Mouse (Mus musculus): ENCODE data around the gene Tra2a. TPM values are rescaled to one million over a fixed set of nuclear protein-coding genes. Genes with fewer than 3 reads are reported as not detected.
"Not testable (repeated sequence)": the region's sequence is repeated elsewhere in the genome, so short reads cannot be mapped to it uniquely, and the experiment has no call there.

The Tra2a gene
- total and polyA plus RNA-seq, 3 experiments: 55.4 to 120 (median 103) TPM

- TF ChIP-seq CTCF (conservative IDR thresholded peaks at IDR 0.05 in 1 of 2, IDR thresholded peaks at IDR 0.05 in 1 of 2; ENCODE audit: low read depth in 2 of 2, low read length in 2 of 2): peak; percentile 93 to 94
- no peak for TF ChIP-seq UBTF (IDR thresholded peaks at IDR 0.05; ENCODE audit: low read depth, low read length)
- no peak for TF ChIP-seq ELF1 (IDR thresholded peaks at IDR 0.05; ENCODE audit: low read depth, low read length)
- TF ChIP-seq ZNF384 (IDR thresholded peaks at IDR 0.05; ENCODE audit: low read depth, low read length): peak; percentile 29; the same call in 1 of the 2 replicates
Measured at GRCm38 (mm10) chr6:49269200-49269599, 5.4 kb upstream of the Tra2a start (continued).

GRCm38 (mm10) chr6:49267686-49268085 is 3.9 kb upstream of the Tra2a start:
- TF ChIP-seq ZKSCAN1 (IDR thresholded peaks at IDR 0.05; ENCODE audit: borderline replicate concordance, low read depth, low read length) (no peak), POLR2AphosphoS2 (IDR thresholded peaks at IDR 0.05; ENCODE audit: low read depth, low read length) (no peak), USF1 (IDR thresholded peaks at IDR 0.05; ENCODE audit: low read depth, low read length) (no peak)
- DNase-seq (ENCODE audit: extremely low read depth): no peak
- H3K4me2 ChIP-seq (ENCODE audit: insufficient read depth, low read depth, poor library complexity, severe bottlenecking): no peak overlapping the region
- dilution Hi-C loops (cut with MboI; ENCODE audit: extremely low pct_ligation_motif_present, extremely low pct_unique_long_range_greater_than_20kb, low sequenced_read_pairs): no loop called here
- H3K79me2 ChIP-seq (replicated peaks; ENCODE audit: control insufficient read depth, extremely low read depth, insufficient read depth, poor library complexity, severe bottlenecking): peaks cover 8% of the 10 kb centered on the region; the same call in 1 of the 2 replicates
- H3K27me3 ChIP-seq (replicated peaks): no peaks in the 10 kb centered on the region
- in situ Hi-C loops (cut with MboI; ENCODE audit: low pct_ligation_motif_present, low pct_unique_long_range_greater_than_20kb, low sequenced_read_pairs): no loop called here
- no peaks in the 10 kb centered on the region for H3K36me3 ChIP-seq (replicated peaks in 1 of 2; ENCODE audit: control insufficient read depth in 1 of 2, insufficient read depth in 1 of 2, low read length in 1 of 2)
- no peaks in the 10 kb centered on the region for H3K9me3 ChIP-seq (replicated peaks; ENCODE audit: low read length)
- H3K27ac ChIP-seq (ENCODE audit: insufficient read depth, low read depth): no peak overlapping the region
- no peak overlapping the region for H3K9ac ChIP-seq (ENCODE audit: insufficient read depth, low read depth)
- H3K4me3 ChIP-seq (replicated peaks in 1 of 3; ENCODE audit: low read depth in 2 of 3, low read length in 2 of 3, poor library complexity in 1 of 3): no peak overlapping the region
- H3K4me1 ChIP-seq (ENCODE audit: control insufficient read depth in 1 of 2, insufficient read depth in 2 of 2): peaks cover 0 to 4% of the 10 kb centered on the region in 2 experiments; a peak in 2 of 4 replicates

GRCm38 (mm10) chr6:49265207-49265606 is 1.4 kb upstream of the Tra2a start:
- DNase-seq (ENCODE audit: extremely low read depth); H3K36me3 ChIP-seq (replicated peaks in 1 of 2; ENCODE audit: control insufficient read depth in 1 of 2, insufficient read depth in 1 of 2, low read length in 1 of 2); H3K27me3 ChIP-seq (replicated peaks); H3K27ac ChIP-seq (ENCODE audit: insufficient read depth, low read depth); H3K9ac ChIP-seq (ENCODE audit: insufficient read depth, low read depth); dilution Hi-C loops (cut with MboI; ENCODE audit: extremely low pct_ligation_motif_present, extremely low pct_unique_long_range_greater_than_20kb, low sequenced_read_pairs); H3K9me3 ChIP-seq (replicated peaks; ENCODE audit: low read length); in situ Hi-C loops (cut with MboI; ENCODE audit: low pct_ligation_motif_present, low pct_unique_long_range_greater_than_20kb, low sequenced_read_pairs); H3K4me2 ChIP-seq (ENCODE audit: insufficient read depth, low read depth, poor library complexity, severe bottlenecking); H3K4me3 ChIP-seq (replicated peaks in 1 of 3; ENCODE audit: low read depth in 2 of 3, low read length in 2 of 3, poor library complexity in 1 of 3): not testable (repeated sequence)
- Histone ChIP-seq H3K79me2 (replicated peaks; ENCODE audit: control insufficient read depth, extremely low read depth, insufficient read depth, poor library complexity, severe bottlenecking) (peaks cover 29% of the 10 kb centered on the region), H3K4me1 (ENCODE audit: control insufficient read depth in 1 of 2, insufficient read depth in 2 of 2) (peaks cover 0 to 22% of the 10 kb centered on the region in 2 experiments; a peak in 2 of 4 replicates)

GRCm38 (mm10) chr6:49264446-49264845 is 613 bp upstream of the Tra2a start:
- DNase-seq (ENCODE audit: extremely low read depth); H3K9me3 ChIP-seq (replicated peaks; ENCODE audit: low read length); H3K36me3 ChIP-seq (replicated peaks in 1 of 2; ENCODE audit: control insufficient read depth in 1 of 2, insufficient read depth in 1 of 2, low read length in 1 of 2); H3K9ac ChIP-seq (ENCODE audit: insufficient read depth, low read depth); H3K27ac ChIP-seq (ENCODE audit: insufficient read depth, low read depth); H3K4me3 ChIP-seq (replicated peaks in 1 of 3; ENCODE audit: low read depth in 2 of 3, low read length in 2 of 3, poor library complexity in 1 of 3); H3K27me3 ChIP-seq (replicated peaks); in situ Hi-C loops (cut with MboI; ENCODE audit: low pct_ligation_motif_present, low pct_unique_long_range_greater_than_20kb, low sequenced_read_pairs); dilution Hi-C loops (cut with MboI; ENCODE audit: extremely low pct_ligation_motif_present, extremely low pct_unique_long_range_greater_than_20kb, low sequenced_read_pairs): not testable (repeated sequence)
- Histone ChIP-seq H3K79me2 (replicated peaks; ENCODE audit: control insufficient read depth, extremely low read depth, insufficient read depth, poor library complexity, severe bottlenecking) (peaks cover 36% of the 10 kb centered on the region), H3K4me1 (ENCODE audit: control insufficient read depth in 1 of 2, insufficient read depth in 2 of 2) (peaks cover 0 to 30% of the 10 kb centered on the region in 2 experiments; a peak in 2 of 4 replicates), H3K4me2 (ENCODE audit: insufficient read depth, low read depth, poor library complexity, severe bottlenecking) (0 out of 2 replicates have a peak overlapping the region, but pooled peaks have one; percentile 63)
